Mouse (Mus musculus) heart, adult 8-10 months (tissue): ENCODE data around the gene Arid5b. TPM values are rescaled to one million over a fixed set of nuclear protein-coding genes. Genes with fewer than 3 reads are reported as not detected.

Source experiments
- DNase-seq: peaks from one replicate; pipeline ENCODE4 v3.0.0; 2022; ENCODE audit warnings: low spot score
- total RNA-seq, 4 experiments: library from RNA; stranded (reverse); gene quantifications; 2 replicates each; pipeline ENCODE4 v1.2.4; 2022

Arid5b gene
- total RNA-seq, 4 experiments from 2014 or later = 17.7 to 25.4 (median 18.5) TPM

- DNase-seq = no peak
These were observed 40.4 kb downstream of the Arid5b start for GRCm38 (mm10) chr10:68238182-68238581.

- no peak for DNase-seq
These were observed 41.5 kb downstream of the Arid5b start for GRCm38 (mm10) chr10:68236956-68237455.

- no peak for DNase-seq
These were observed 47.0 kb downstream of the Arid5b start for GRCm38 (mm10) chr10:68231385-68232182.

GRCm38 (mm10) chr10:68230653-68231384, 47.7 kb downstream of the Arid5b start:
- no peak for DNase-seq

GRCm38 (mm10) chr10:68229640-68230565, 48.6 kb downstream of the Arid5b start:
- DNase-seq = no peak

GRCm38 (mm10) chr10:68222676-68223075, 55.9 kb downstream of the Arid5b start:
- DNase-seq = no peak

GRCm38 (mm10) chr10:68222012-68222411, 56.5 kb downstream of the Arid5b start:
- DNase-seq = no peak

GRCm38 (mm10) chr10:68219327-68219726, 59.2 kb downstream of the Arid5b start:
- no peak for DNase-seq

- DNase-seq = no peak
These were observed 59.9 kb downstream of the Arid5b start for GRCm38 (mm10) chr10:68218678-68219077.

- no peak for DNase-seq
These were observed 63.6 kb downstream of the Arid5b start for GRCm38 (mm10) chr10:68214809-68215468.

- no peak for DNase-seq
These were observed 66.3 kb downstream of the Arid5b start for GRCm38 (mm10) chr10:68212061-68212915.

GRCm38 (mm10) chr10:68211514-68211913, 67.0 kb downstream of the Arid5b start:
- DNase-seq = no peak

GRCm38 (mm10) chr10:68210025-68210642, 68.4 kb downstream of the Arid5b start:
- no peak for DNase-seq

GRCm38 (mm10) chr10:68208670-68209065, 69.9 kb downstream of the Arid5b start:
- DNase-seq = no peak

GRCm38 (mm10) chr10:68207803-68208669, 70.5 kb downstream of the Arid5b start:
- DNase-seq = no peak

- DNase-seq = no peak
These were observed 74.1 kb downstream of the Arid5b start for GRCm38 (mm10) chr10:68204391-68204790.

GRCm38 (mm10) chr10:68203860-68204259, 74.7 kb downstream of the Arid5b start:
- no peak for DNase-seq

GRCm38 (mm10) chr10:68203322-68203721, 75.2 kb downstream of the Arid5b start:
- DNase-seq = no peak

GRCm38 (mm10) chr10:68199440-68199839, 79.1 kb downstream of the Arid5b start:
- no peak for DNase-seq
